Mouse (Mus musculus): ENCODE results near the gene Shc3. TPM values are rescaled to one million over a fixed set of nuclear protein-coding genes. Genes with fewer than 3 reads are reported as not detected.

Shc3 gene
- total and polyA plus RNA-seq, 2 experiments from 2014 or later: 9.1 to 111 TPM

- 78% methylated on average over 4 of the region's 4 CpGs for WGBS
- TF ChIP-seq CTCF (IDR thresholded peaks at IDR 0.05; ENCODE audit: low read depth): no peak
- ATAC-seq: no peak
Measured at GRCm38 (mm10) chr13:51425662-51426443, 143.4 kb downstream of the Shc3 start.

GRCm38 (mm10) chr13:51424647-51425046 lies 144.6 kb downstream of the Shc3 start:
- 0 out of 2 replicates have a peak, but pooled peaks cover under 1% of the 10 kb centered on the region for H3K36me3 ChIP-seq (ENCODE audit: insufficient read depth, low read length)
- no peak overlapping the region for H3K4me2 ChIP-seq (ENCODE audit: low read depth, low read length)
- no peaks in the 10 kb centered on the region for H3K27me3 ChIP-seq (ENCODE audit: insufficient read depth, low read length)
- DNase-seq (ENCODE audit: low spot score): peak; percentile 75
- WGBS: 18% methylated on average over 5 of the region's 5 CpGs
- H3K9ac ChIP-seq (replicated peaks; ENCODE audit: low read length): no peak overlapping the region
- H3K4me3 ChIP-seq (ENCODE audit: low read length): no peak overlapping the region
- no peaks in the 10 kb centered on the region for H3K9me3 ChIP-seq (ENCODE audit: low read length)
- no peak overlapping the region for H3K27ac ChIP-seq
- ATAC-seq: peak; percentile 33; the same call in 1 of the 2 replicates
- peak; percentile 80 for TF ChIP-seq CTCF (IDR thresholded peaks at IDR 0.05; ENCODE audit: low read depth)
- H3K4me1 ChIP-seq (ENCODE audit: insufficient read depth, low read length): no peaks in the 10 kb centered on the region

More at GRCm38 (mm10) chr13:51425662-51426443, 143.4 kb downstream of the Shc3 start:
- H3K27ac ChIP-seq: no peak overlapping the region
- H3K4me1 ChIP-seq (ENCODE audit: insufficient read depth, low read length): no peaks in the 10 kb centered on the region
- no peak overlapping the region for H3K9ac ChIP-seq (replicated peaks; ENCODE audit: low read length)
- H3K4me3 ChIP-seq (ENCODE audit: low read length): no peak overlapping the region
- no peak overlapping the region for H3K4me2 ChIP-seq (ENCODE audit: low read depth, low read length)
- DNase-seq (ENCODE audit: low spot score): no peak
- H3K36me3 ChIP-seq (ENCODE audit: insufficient read depth, low read length): 0 out of 2 replicates have a peak, but pooled peaks cover 9% of the 10 kb centered on the region
- H3K27me3 ChIP-seq (ENCODE audit: insufficient read depth, low read length): no peaks in the 10 kb centered on the region
- H3K9me3 ChIP-seq (ENCODE audit: low read length): no peaks in the 10 kb centered on the region

DNA sequence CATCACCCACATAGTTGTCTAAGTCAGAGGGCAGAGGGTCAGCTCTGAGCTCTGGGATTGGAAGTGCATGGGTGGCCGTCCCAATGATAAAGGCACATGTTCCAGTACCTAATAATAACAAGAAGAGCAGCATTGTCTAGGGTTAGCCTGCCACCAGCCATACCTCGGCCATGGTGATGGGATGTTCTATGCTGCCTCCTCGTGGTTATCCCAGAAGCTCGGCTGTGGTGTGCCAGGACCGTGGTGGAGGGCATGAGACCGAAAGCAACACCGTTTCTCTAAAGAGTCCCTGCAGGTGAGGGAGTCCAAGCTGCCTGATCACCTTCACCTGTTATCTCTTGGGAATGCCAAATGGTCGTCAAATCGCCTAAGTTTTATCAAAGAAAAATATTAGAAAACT lies 145.6 kb downstream of the Shc3 start:
- Histone ChIP-seq H3K4me2 (ENCODE audit: low read depth, low read length) (no peak overlapping the region), H3K9me3 (ENCODE audit: low read length) (no peaks in the 10 kb centered on the region), H3K36me3 (ENCODE audit: insufficient read depth, low read length) (no peaks in the 10 kb centered on the region), H3K27ac (no peak overlapping the region), H3K9ac (replicated peaks; ENCODE audit: low read length) (no peak overlapping the region), H3K4me1 (ENCODE audit: insufficient read depth, low read length) (no peaks in the 10 kb centered on the region), H3K27me3 (ENCODE audit: insufficient read depth, low read length) (no peaks in the 10 kb centered on the region), H3K4me3 (ENCODE audit: low read length) (no peak overlapping the region)
- no peak for TF ChIP-seq CTCF (IDR thresholded peaks at IDR 0.05; ENCODE audit: low read depth)
- DNase-seq (ENCODE audit: low spot score) (no peak), ATAC-seq (no peak)
- 80% methylated on average over 9 of the region's 9 CpGs for WGBS

DNA sequence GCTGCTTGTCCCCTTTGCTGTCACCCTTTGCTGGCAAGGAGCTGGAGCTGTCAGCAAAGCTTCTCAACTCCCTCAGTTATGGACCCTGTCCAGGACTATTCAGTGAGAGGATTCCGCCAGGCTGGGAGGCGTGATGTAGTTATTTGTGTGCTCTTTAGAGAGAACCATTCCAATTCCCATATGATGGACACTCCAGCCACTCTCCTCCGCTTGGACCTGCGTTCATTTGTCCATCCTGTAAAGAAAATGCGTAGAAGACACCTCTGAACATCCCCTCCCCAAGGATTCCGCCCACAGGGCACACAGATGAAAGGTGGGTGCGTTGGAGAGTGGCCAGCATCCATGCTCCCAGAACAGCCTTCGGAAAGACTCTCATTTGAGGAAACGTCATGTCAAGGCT lies 148.4 kb downstream of the Shc3 start:
- H3K4me2 ChIP-seq (ENCODE audit: low read depth, low read length): no peak overlapping the region
- WGBS: 74% methylated on average over 9 of the region's 9 CpGs
- H3K9me3 ChIP-seq (ENCODE audit: low read length): no peaks in the 10 kb centered on the region
- no peak overlapping the region for H3K27ac ChIP-seq
- no peaks in the 10 kb centered on the region for H3K27me3 ChIP-seq (ENCODE audit: insufficient read depth, low read length)
- H3K4me1 ChIP-seq (ENCODE audit: insufficient read depth, low read length): peaks cover 8% of the 10 kb centered on the region; the same call in 1 of the 2 replicates
- no peak overlapping the region for H3K9ac ChIP-seq (replicated peaks; ENCODE audit: low read length)
- no peak for TF ChIP-seq CTCF (IDR thresholded peaks at IDR 0.05; ENCODE audit: low read depth)
- ATAC-seq (no peak), DNase-seq (ENCODE audit: low spot score) (no peak)
- no peak overlapping the region for H3K4me3 ChIP-seq (ENCODE audit: low read length)
- H3K36me3 ChIP-seq (ENCODE audit: insufficient read depth, low read length): no peaks in the 10 kb centered on the region

DNA sequence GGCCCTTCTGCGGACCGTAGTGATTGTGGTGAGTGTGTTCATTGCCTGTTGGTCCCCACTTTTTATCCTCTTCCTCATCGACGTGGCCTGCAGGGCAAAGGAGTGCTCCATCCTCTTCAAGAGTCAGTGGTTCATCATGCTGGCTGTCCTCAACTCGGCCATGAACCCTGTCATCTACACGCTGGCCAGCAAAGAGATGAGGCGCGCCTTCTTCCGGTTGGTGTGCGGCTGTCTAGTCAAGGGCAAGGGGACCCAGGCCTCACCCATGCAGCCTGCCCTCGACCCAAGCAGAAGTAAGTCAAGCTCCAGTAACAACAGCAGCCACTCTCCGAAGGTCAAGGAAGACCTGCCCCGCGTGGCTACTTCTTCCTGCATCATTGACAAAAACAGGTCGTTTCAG lies 149.7 kb downstream of the Shc3 start:
- H3K36me3 ChIP-seq (ENCODE audit: insufficient read depth, low read length): no peaks in the 10 kb centered on the region
- no peak for TF ChIP-seq CTCF (IDR thresholded peaks at IDR 0.05; ENCODE audit: low read depth)
- H3K9me3 ChIP-seq (ENCODE audit: low read length): no peaks in the 10 kb centered on the region
- 94% methylated on average over 15 of the region's 15 CpGs for WGBS
- DNase-seq (ENCODE audit: low spot score) (no peak), ATAC-seq (no peak)
- H3K27ac ChIP-seq: no peak overlapping the region
- H3K9ac ChIP-seq (replicated peaks; ENCODE audit: low read length): no peak overlapping the region
- no peak overlapping the region for H3K4me2 ChIP-seq (ENCODE audit: low read depth, low read length)
- no peak overlapping the region for H3K4me3 ChIP-seq (ENCODE audit: low read length)
- H3K4me1 ChIP-seq (ENCODE audit: insufficient read depth, low read length): peaks cover 8% of the 10 kb centered on the region; the same call in 1 of the 2 replicates
- H3K27me3 ChIP-seq (ENCODE audit: insufficient read depth, low read length): no peaks in the 10 kb centered on the region

DNA sequence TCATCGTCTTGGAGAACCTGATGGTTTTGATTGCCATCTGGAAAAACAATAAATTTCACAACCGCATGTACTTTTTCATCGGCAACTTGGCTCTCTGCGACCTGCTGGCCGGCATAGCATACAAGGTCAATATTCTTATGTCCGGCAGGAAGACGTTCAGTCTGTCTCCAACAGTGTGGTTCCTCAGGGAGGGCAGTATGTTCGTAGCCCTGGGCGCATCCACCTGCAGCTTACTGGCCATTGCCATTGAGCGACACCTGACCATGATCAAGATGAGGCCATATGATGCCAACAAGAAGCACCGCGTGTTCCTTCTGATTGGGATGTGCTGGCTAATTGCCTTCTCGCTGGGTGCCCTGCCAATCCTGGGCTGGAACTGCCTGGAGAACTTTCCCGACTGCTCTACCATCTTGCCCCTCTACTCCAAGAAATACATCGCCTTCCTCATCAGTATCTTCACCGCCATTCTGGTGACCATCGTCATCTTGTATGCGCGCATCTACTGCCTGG lies 150.2 kb downstream of the Shc3 start:
- ATAC-seq (peak; percentile 16), DNase-seq (ENCODE audit: low spot score) (no peak)
- Histone ChIP-seq H3K4me1 (ENCODE audit: insufficient read depth, low read length) (peaks cover 8% of the 10 kb centered on the region; the same call in 1 of the 2 replicates), H3K27ac (no peak overlapping the region), H3K27me3 (ENCODE audit: insufficient read depth, low read length) (no peaks in the 10 kb centered on the region), H3K4me2 (ENCODE audit: low read depth, low read length) (peak overlapping the region; percentile 52), H3K9me3 (ENCODE audit: low read length) (no peaks in the 10 kb centered on the region), H3K9ac (replicated peaks; ENCODE audit: low read length) (0 out of 2 replicates have a peak overlapping the region, but pooled peaks have one; percentile 10), H3K36me3 (ENCODE audit: insufficient read depth, low read length) (no peaks in the 10 kb centered on the region), H3K4me3 (ENCODE audit: low read length) (peak overlapping the region; percentile 16)
- 73% methylated on average over 19 of the region's 19 CpGs for WGBS
- TF ChIP-seq CTCF (IDR thresholded peaks at IDR 0.05; ENCODE audit: low read depth): no peak
